Mouse (Mus musculus) limb, embryonic 14.5 days (tissue): Measurements from ENCODE around the gene Gm5269. TPM values are rescaled to one million over a fixed set of nuclear protein-coding genes. Genes with fewer than 3 reads are reported as not detected.

Experiments
- ATAC-seq: fragments of 200-750 bp; cut with Nextera tagmentation; 2 replicates; pipeline ENCODE4 v1.8.0; 2017; ENCODE audit warnings: low read depth, moderate number of reproducible peaks, moderate TSS enrichment; ENCODE audit not compliant: low FRiP score
- DNase-seq: peaks from one replicate; pipeline ENCODE4 v3.0.0-alpha.2; 2015; ENCODE audit warnings: low spot score
- H3K27ac ChIP-seq: fragments of 300-500 bp; sonication (generic); replicated peaks from 2 replicates; pipeline ENCODE4 v1.5.1; 2014; ENCODE audit warnings: low read depth, mild to moderate bottlenecking, low read length, moderate library complexity, mixed read lengths
- H3K27me3 ChIP-seq: fragments of 300-500 bp; sonication (generic); 2 replicates; pipeline ENCODE4 v1.6.1; 2014; ENCODE audit warnings: low read length, mixed read lengths; ENCODE audit not compliant: control insufficient read depth, insufficient read depth
- H3K36me3 ChIP-seq: fragments of 300-500 bp; sonication (generic); 2 replicates; pipeline ENCODE4 v1.6.1; 2014; ENCODE audit warnings: mild to moderate bottlenecking, low read length, moderate library complexity, mixed read lengths; ENCODE audit not compliant: control insufficient read depth, insufficient read depth
- H3K4me1 ChIP-seq: fragments of 300-500 bp; sonication (generic); 2 replicates; pipeline ENCODE4 v1.6.1; 2014; ENCODE audit warnings: antibody characterized with exemption, low read length, mixed read lengths; ENCODE audit not compliant: control insufficient read depth, insufficient read depth
- H3K4me2 ChIP-seq: fragments of 300-500 bp; sonication (generic); replicated peaks from 2 replicates; pipeline ENCODE4 v1.6.1; 2014; ENCODE audit warnings: low read depth, mild to moderate bottlenecking, low read length, moderate library complexity; ENCODE audit not compliant: severe bottlenecking
- H3K4me3 ChIP-seq: fragments of 300-500 bp; sonication (generic); replicated peaks from 2 replicates; pipeline ENCODE4 v1.5.1; 2014; ENCODE audit warnings: low read length
- H3K9ac ChIP-seq: fragments of 300-500 bp; sonication (generic); 2 replicates; pipeline ENCODE4 v1.6.1; 2014; ENCODE audit warnings: mild to moderate bottlenecking, low read depth, low read length, moderate library complexity; ENCODE audit not compliant: severe bottlenecking
- H3K9me3 ChIP-seq: fragments of 300-500 bp; sonication (generic); 2 replicates; pipeline ENCODE4 v1.6.1; 2016; ENCODE audit warnings: low read length; ENCODE audit not compliant: control insufficient read depth
- POLR2A ChIP-seq: fragments of 200-500 bp; IDR thresholded peaks from 2 replicates; pipeline ENCODE4 v1.8.0; 2012; ENCODE audit warnings: inconsistent platforms, mild to moderate bottlenecking, moderate library complexity, borderline replicate concordance; ENCODE audit not compliant: insufficient read depth, insufficient read length; ENCODE audit errors: extremely low read depth
- WGBS: fragments of 180-500 bp; shearing (Covaris S2); extraction: QIAGEN DNeasy Blood & Tissue Kit; methylation state at CpG from one replicate; pipeline ENCODE4 v1.1.7; 2014; 5-methylcytosine and 5-hydroxymethylcytosine counted together
- polyA plus RNA-seq, 2 experiments: library from polyadenylated mRNA; depleted of rRNA in 1 of 2; stranded (reverse) in 1 of 2; unstranded in 1 of 2; fragments of >200 nt; fragmentation: Nextera tagmentation in 1 of 2; extraction: Ambion mirVana in 1 of 2; gene quantifications; 2 replicates each; pipeline versions ENCODE4 v1.2.1 to v1.2.3; 2012 to 2014

The Gm5269 gene
- polyA plus RNA-seq, 2 experiments: not detected

GRCm38 (mm10) chr1:45864564-45865014, 25.5 kb downstream of the Gm5269 start:
- Histone ChIP-seq H3K4me2 (no peak overlapping the region), H3K27ac (peak overlapping the region; percentile 68), H3K9ac (no peak overlapping the region), H3K36me3 (no peaks in the 10 kb centered on the region), H3K27me3 (no peaks in the 10 kb centered on the region), H3K4me1 (peaks cover 21% of the 10 kb centered on the region), H3K9me3 (no peaks in the 10 kb centered on the region), H3K4me3 (no peak overlapping the region)
- peak; percentile 60 for DNase-seq
- ATAC-seq: no peak; the same call in 1 of the 2 replicates
- WGBS: 24% methylated on average over 4 of the region's 4 CpGs
- TF ChIP-seq POLR2A: no peak

- Histone ChIP-seq H3K4me2 (no peak overlapping the region), H3K4me1 (peaks cover 21% of the 10 kb centered on the region), H3K9me3 (no peaks in the 10 kb centered on the region), H3K4me3 (no peak overlapping the region), H3K9ac (no peak overlapping the region), H3K27me3 (no peaks in the 10 kb centered on the region), H3K27ac (no peak overlapping the region), H3K36me3 (no peaks in the 10 kb centered on the region)
- 94% methylated on average over 3 of the region's 3 CpGs for WGBS
- DNase-seq (no peak), ATAC-seq (no peak)
- no peak for TF ChIP-seq POLR2A
Observed at GRCm38 (mm10) chr1:45863641-45864040, 26.4 kb downstream of the Gm5269 start.

GRCm38 (mm10) chr1:45861162-45861561, 28.9 kb downstream of the Gm5269 start:
- no peak for ATAC-seq
- Histone ChIP-seq H3K4me1 (peaks cover 21% of the 10 kb centered on the region), H3K36me3 (no peaks in the 10 kb centered on the region), H3K4me2 (no peak overlapping the region), H3K4me3 (no peak overlapping the region), H3K9ac (no peak overlapping the region), H3K9me3 (no peaks in the 10 kb centered on the region), H3K27me3 (no peaks in the 10 kb centered on the region), H3K27ac (no peak overlapping the region)
- no peak for TF ChIP-seq POLR2A
- no peak for DNase-seq

GRCm38 (mm10) chr1:45860349-45860748, 29.7 kb downstream of the Gm5269 start:
- Histone ChIP-seq H3K9me3 (no peaks in the 10 kb centered on the region), H3K27ac (no peak overlapping the region), H3K9ac (no peak overlapping the region), H3K36me3 (no peaks in the 10 kb centered on the region), H3K4me1 (peaks cover 14% of the 10 kb centered on the region), H3K4me3 (no peak overlapping the region), H3K27me3 (no peaks in the 10 kb centered on the region), H3K4me2 (no peak overlapping the region)
- no peak for TF ChIP-seq POLR2A
- WGBS: 44% methylated on average over 5 of the region's 5 CpGs
- DNase-seq (peak; percentile 47), ATAC-seq (no peak)

GRCm38 (mm10) chr1:45858038-45858437, 32.0 kb downstream of the Gm5269 start:
- no peak overlapping the region for H3K4me3 ChIP-seq

GRCm38 (mm10) chr1:45845466-45845865, 44.6 kb downstream of the Gm5269 start:
- 98% methylated on average over 1 of the region's 1 CpGs for WGBS
- ATAC-seq: no peak
- Histone ChIP-seq H3K9me3 (no peaks in the 10 kb centered on the region), H3K4me2 (no peak overlapping the region), H3K4me3 (no peak overlapping the region), H3K27ac (no peak overlapping the region), H3K4me1 (no peaks in the 10 kb centered on the region), H3K9ac (no peak overlapping the region), H3K27me3 (no peaks in the 10 kb centered on the region), H3K36me3 (no peaks in the 10 kb centered on the region)
- no peak for DNase-seq
- no peak for TF ChIP-seq POLR2A

More at GRCm38 (mm10) chr1:45858038-45858437, 32.0 kb downstream of the Gm5269 start:
- H3K27me3 ChIP-seq: no peaks in the 10 kb centered on the region
- no peak overlapping the region for H3K27ac ChIP-seq
- no peak overlapping the region for H3K4me2 ChIP-seq
- ATAC-seq (no peak), DNase-seq (no peak)
- H3K9ac ChIP-seq: no peak overlapping the region
- H3K4me1 ChIP-seq: peaks cover 6% of the 10 kb centered on the region
- TF ChIP-seq POLR2A: no peak
- H3K9me3 ChIP-seq: no peaks in the 10 kb centered on the region
- H3K36me3 ChIP-seq: no peaks in the 10 kb centered on the region
- 85% methylated on average over 1 of the region's 1 CpGs for WGBS

Other genes starting within 250 kb of the Gm5269 start
- 60.6 and 69.1 TPM in 2 replicates for gene Wdr75, start 95.1 kb downstream of the Gm5269 start, polyA plus RNA-seq (2012; rRNA removed)
- 64.1 and 67.6 TPM in 2 replicates for gene Wdr75, start 95.1 kb downstream of the Gm5269 start, polyA plus RNA-seq (2014; fragmentation: Nextera tagmentation; extraction: Ambion mirVana)
- gene Slc40a1, start 36.2 kb upstream of the Gm5269 start, polyA plus RNA-seq (2012; rRNA removed): 15.9 and 16.0 TPM in 2 replicates
- 46.1 and 50.7 TPM in 2 replicates for gene Slc40a1, start 36.2 kb upstream of the Gm5269 start, polyA plus RNA-seq (2014; fragmentation: Nextera tagmentation; extraction: Ambion mirVana)
- 4.5 and 4.9 TPM in 2 replicates for gene Dnah7b, start 176.0 kb upstream of the Gm5269 start, polyA plus RNA-seq (2012; rRNA removed)
- 2.3 and 2.7 TPM in 2 replicates for gene Dnah7b, start 176.0 kb upstream of the Gm5269 start, polyA plus RNA-seq (2014; fragmentation: Nextera tagmentation; extraction: Ambion mirVana)